Mouse (Mus musculus): Measurements from ENCODE around the gene Galnt10. TPM values are rescaled to one million over a fixed set of nuclear protein-coding genes. Genes with fewer than 3 reads are reported as not detected.

Gene Galnt10
- polyA plus RNA-seq, 1 experiment from 2014 or later, result 6.1 TPM

DNA sequence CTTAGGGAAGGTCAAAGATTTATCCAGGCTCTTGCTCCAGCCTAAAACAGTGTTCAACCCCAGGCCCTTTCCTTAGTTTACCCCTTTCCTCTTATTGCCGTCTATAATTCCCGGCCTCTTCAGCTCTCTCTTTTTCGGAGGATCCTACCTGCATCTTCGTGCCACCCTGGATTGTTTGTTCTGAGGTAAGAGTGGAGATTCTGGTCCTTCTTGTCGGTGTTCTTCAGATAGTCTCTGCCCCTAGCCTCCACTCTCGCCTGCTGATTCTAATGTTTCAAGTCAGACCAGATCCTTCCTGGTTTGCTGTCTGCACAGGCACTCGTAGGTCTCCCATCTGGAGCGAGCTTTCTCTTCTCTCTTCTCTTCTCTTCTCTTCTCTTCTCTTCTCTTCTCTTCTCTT, 605 bp downstream of the Galnt10 start:
- no peak for TF ChIP-seq CTCF (IDR thresholded peaks at IDR 0.05)
- TF ChIP-seq EP300 (IDR thresholded peaks at IDR 0.05), result no peak
- Histone ChIP-seq H3K27me3 (replicated peaks; ENCODE audit: insufficient read depth, low read length) (no peaks in the 10 kb centered on the region), H3K4me3 (ENCODE audit: low read depth, low read length) (peak overlapping the region; percentile 60), H3K9me3 (ENCODE audit: low read length) (no peaks in the 10 kb centered on the region), H3K27ac (ENCODE audit: low read length) (no peak overlapping the region), H3K9ac (replicated peaks; ENCODE audit: low read depth) (peak overlapping the region; percentile 46; the same call in 1 of the 2 replicates), H3K36me3 (ENCODE audit: insufficient read depth, low read length) (no peaks in the 10 kb centered on the region), H3K4me2 (replicated peaks; ENCODE audit: low read depth, low read length) (peak overlapping the region; percentile 97), H3K4me1 (ENCODE audit: insufficient read depth, low read depth, low read length) (0 out of 2 replicates have a peak, but pooled peaks cover 3% of the 10 kb centered on the region)
- ATAC-seq, result no peak
- WGBS, result 12% methylated on average over 8 of the region's 8 CpGs
- DNase-seq (ENCODE audit: low spot score), result no peak

DNA sequence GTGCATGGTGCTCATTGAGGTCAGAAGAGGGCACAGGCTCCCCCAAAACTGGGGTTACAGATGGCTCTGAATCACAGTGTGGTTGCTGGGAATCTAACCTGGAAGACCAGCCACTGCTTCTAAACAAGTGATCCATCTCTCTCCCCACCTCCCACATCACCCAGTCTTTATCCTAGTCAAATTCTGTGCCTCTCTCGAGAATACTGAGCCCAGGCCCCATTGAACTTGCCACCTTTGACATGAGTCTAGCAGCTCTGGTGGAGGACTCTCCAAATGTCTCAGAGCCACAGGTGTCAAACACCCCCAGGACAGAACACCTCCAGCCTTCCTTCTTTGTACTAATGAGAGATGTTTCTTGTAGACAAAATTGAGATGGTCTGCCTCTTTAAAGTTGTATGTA, 1.2 kb downstream of the Galnt10 start:
- no peak overlapping the region for H3K4me3 ChIP-seq (ENCODE audit: low read depth, low read length)
- 11% methylated on average over 1 of the region's 1 CpGs for WGBS

DNA sequence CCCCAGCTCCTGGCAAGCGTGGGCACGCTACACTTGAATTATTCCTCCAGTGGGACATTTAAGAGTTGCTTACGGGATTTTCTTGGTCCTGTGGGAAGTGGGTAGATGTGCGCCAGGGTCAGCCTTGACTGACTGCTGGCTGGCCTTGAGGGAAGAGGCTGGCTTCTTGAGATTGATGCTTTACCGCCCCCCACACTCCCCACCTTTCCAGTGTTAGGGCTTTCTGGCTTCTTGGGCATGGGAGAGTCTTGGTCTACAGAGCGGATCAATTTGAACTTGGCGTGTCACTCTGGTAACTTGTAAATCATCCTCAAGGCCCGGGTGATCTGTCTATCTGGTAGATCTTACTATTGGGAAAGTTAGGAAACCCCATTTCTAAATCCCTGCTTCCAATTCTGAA, 1.7 kb downstream of the Galnt10 start:
- Histone ChIP-seq H3K4me1 (ENCODE audit: insufficient read depth, low read depth, low read length) (0 out of 2 replicates have a peak, but pooled peaks cover 3% of the 10 kb centered on the region), H3K27ac (ENCODE audit: low read length) (no peak overlapping the region), H3K4me3 (ENCODE audit: low read depth, low read length) (no peak overlapping the region), H3K27me3 (replicated peaks; ENCODE audit: insufficient read depth, low read length) (no peaks in the 10 kb centered on the region), H3K9me3 (ENCODE audit: low read length) (no peaks in the 10 kb centered on the region), H3K36me3 (ENCODE audit: insufficient read depth, low read length) (no peaks in the 10 kb centered on the region), H3K4me2 (replicated peaks; ENCODE audit: low read depth, low read length) (no peak overlapping the region), H3K9ac (replicated peaks; ENCODE audit: low read depth) (no peak overlapping the region)
- ATAC-seq (no peak), DNase-seq (ENCODE audit: low spot score) (no peak)
- TF ChIP-seq CTCF (IDR thresholded peaks at IDR 0.05) (no peak), EP300 (IDR thresholded peaks at IDR 0.05) (no peak)
- 84% methylated on average over 8 of the region's 8 CpGs for WGBS

More for the DNA sequence above, 1.2 kb downstream of the Galnt10 start:
- Histone ChIP-seq H3K4me1 (ENCODE audit: insufficient read depth, low read depth, low read length) (0 out of 2 replicates have a peak, but pooled peaks cover 3% of the 10 kb centered on the region), H3K27me3 (replicated peaks; ENCODE audit: insufficient read depth, low read length) (no peaks in the 10 kb centered on the region), H3K27ac (ENCODE audit: low read length) (no peak overlapping the region), H3K4me2 (replicated peaks; ENCODE audit: low read depth, low read length) (peak overlapping the region; percentile 97), H3K9me3 (ENCODE audit: low read length) (no peaks in the 10 kb centered on the region), H3K9ac (replicated peaks; ENCODE audit: low read depth) (no peak overlapping the region), H3K36me3 (ENCODE audit: insufficient read depth, low read length) (no peaks in the 10 kb centered on the region)
- ATAC-seq (no peak), DNase-seq (ENCODE audit: low spot score) (no peak)
- TF ChIP-seq CTCF (IDR thresholded peaks at IDR 0.05), result no peak
- TF ChIP-seq EP300 (IDR thresholded peaks at IDR 0.05), result no peak

DNA sequence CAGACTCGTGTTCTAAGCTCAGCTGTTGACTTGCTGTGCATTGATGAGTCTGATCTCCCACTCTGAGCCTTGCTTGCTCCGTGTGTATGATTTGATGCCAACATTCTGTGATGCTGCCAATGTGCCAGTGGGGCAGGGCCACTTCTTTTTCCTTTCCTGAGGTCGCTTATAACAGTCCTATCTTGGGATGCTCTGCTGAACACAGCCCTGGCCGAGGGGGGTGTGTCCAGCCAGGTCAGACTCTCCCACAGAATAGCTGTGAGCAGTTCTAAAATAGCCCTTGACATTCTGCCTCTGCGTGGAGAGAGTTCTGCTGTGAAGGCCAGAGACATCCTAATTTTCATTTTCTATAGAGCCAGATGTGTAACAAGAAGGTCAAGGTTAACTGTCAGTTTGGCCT, 2.2 kb downstream of the Galnt10 start:
- H3K4me1 ChIP-seq (ENCODE audit: insufficient read depth, low read depth, low read length), result 0 out of 2 replicates have a peak, but pooled peaks cover 3% of the 10 kb centered on the region
- H3K36me3 ChIP-seq (ENCODE audit: insufficient read depth, low read length), result no peaks in the 10 kb centered on the region
- H3K4me3 ChIP-seq (ENCODE audit: low read depth, low read length), result no peak overlapping the region
- DNase-seq (ENCODE audit: low spot score) (no peak), ATAC-seq (no peak)
- no peak overlapping the region for H3K9ac ChIP-seq (replicated peaks; ENCODE audit: low read depth)
- H3K27me3 ChIP-seq (replicated peaks; ENCODE audit: insufficient read depth, low read length), result no peaks in the 10 kb centered on the region
- WGBS, result 74% methylated on average over 5 of the region's 5 CpGs
- TF ChIP-seq EP300 (IDR thresholded peaks at IDR 0.05), result no peak
- no peak for TF ChIP-seq CTCF (IDR thresholded peaks at IDR 0.05)
- no peak overlapping the region for H3K4me2 ChIP-seq (replicated peaks; ENCODE audit: low read depth, low read length)
- H3K27ac ChIP-seq (ENCODE audit: low read length), result no peak overlapping the region
- H3K9me3 ChIP-seq (ENCODE audit: low read length), result no peaks in the 10 kb centered on the region

DNA sequence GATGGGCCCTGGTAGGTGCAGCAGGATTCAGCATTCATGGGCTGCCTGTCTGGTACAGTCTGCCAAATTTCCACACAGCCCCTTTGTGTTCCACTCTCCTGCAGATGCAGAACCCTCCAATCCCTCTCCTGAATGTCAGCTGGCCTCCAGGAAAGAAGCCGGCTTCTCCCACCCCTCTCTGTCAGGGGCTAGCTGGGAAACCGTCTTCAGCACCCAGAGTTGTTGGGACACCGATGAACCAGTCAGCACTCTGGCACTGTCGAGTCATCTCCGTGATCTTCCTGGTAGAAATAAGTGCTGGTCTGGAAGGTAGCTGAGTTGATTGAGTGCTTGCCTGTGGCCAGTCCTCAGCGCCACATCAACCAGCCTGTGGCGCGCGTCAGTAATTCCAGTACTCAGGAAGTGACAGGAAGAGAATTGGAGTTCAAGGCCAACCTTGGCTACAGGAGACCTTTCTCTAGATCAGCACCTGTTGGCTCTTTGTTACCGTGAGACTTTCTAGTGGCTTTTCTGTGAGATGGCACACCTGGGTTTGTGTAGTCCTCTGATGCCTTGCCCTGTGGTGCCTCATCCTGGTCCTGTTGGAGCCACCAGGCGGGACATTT, 3.1 kb downstream of the Galnt10 start:
- TF ChIP-seq CTCF (IDR thresholded peaks at IDR 0.05) (no peak), EP300 (IDR thresholded peaks at IDR 0.05) (no peak)
- 0 out of 2 replicates have a peak, but pooled peaks cover 3% of the 10 kb centered on the region for H3K4me1 ChIP-seq (ENCODE audit: insufficient read depth, low read depth, low read length)
- H3K4me3 ChIP-seq (ENCODE audit: low read depth, low read length), result no peak overlapping the region
- WGBS, result 90% methylated on average over 11 of the region's 11 CpGs
- H3K4me2 ChIP-seq (replicated peaks; ENCODE audit: low read depth, low read length), result no peak overlapping the region
- ATAC-seq (no peak), DNase-seq (ENCODE audit: low spot score) (no peak)
- no peaks in the 10 kb centered on the region for H3K36me3 ChIP-seq (ENCODE audit: insufficient read depth, low read length)
- no peak overlapping the region for H3K9ac ChIP-seq (replicated peaks; ENCODE audit: low read depth)
- no peaks in the 10 kb centered on the region for H3K27me3 ChIP-seq (replicated peaks; ENCODE audit: insufficient read depth, low read length)
- H3K27ac ChIP-seq (ENCODE audit: low read length), result no peak overlapping the region
- H3K9me3 ChIP-seq (ENCODE audit: low read length), result no peaks in the 10 kb centered on the region

DNA sequence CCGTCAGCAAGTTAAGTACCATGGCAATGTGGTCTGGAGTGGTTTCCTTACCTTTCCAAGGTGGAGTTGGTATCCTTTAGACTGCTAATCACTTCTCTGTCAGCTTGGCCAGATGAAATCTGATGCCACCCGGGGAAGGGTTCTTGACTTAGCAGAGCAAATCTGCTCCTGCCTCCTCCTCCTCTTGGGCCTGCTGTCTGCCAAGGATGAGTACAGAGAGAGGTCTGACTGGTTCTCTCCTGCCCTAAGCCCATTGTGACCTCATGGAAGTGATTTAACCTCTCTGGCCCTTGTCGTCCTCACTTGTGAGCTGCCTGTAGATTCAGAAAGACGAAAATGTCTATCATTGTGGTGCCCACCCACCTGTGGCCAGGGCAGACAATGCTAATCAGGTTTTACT, 4.0 kb downstream of the Galnt10 start:
- Histone ChIP-seq H3K27ac (ENCODE audit: low read length) (no peak overlapping the region), H3K4me3 (ENCODE audit: low read depth, low read length) (no peak overlapping the region), H3K36me3 (ENCODE audit: insufficient read depth, low read length) (no peaks in the 10 kb centered on the region), H3K9ac (replicated peaks; ENCODE audit: low read depth) (no peak overlapping the region), H3K27me3 (replicated peaks; ENCODE audit: insufficient read depth, low read length) (no peaks in the 10 kb centered on the region), H3K4me1 (ENCODE audit: insufficient read depth, low read depth, low read length) (no peaks in the 10 kb centered on the region), H3K9me3 (ENCODE audit: low read length) (no peaks in the 10 kb centered on the region), H3K4me2 (replicated peaks; ENCODE audit: low read depth, low read length) (no peak overlapping the region)
- ATAC-seq (no peak), DNase-seq (ENCODE audit: low spot score) (no peak)
- WGBS, result 63% methylated on average over 4 of the region's 4 CpGs
- no peak for TF ChIP-seq CTCF (IDR thresholded peaks at IDR 0.05)
- TF ChIP-seq EP300 (IDR thresholded peaks at IDR 0.05), result no peak

Data from lung, postnatal 0 days (tissue).